Mouse (Mus musculus): ENCODE data around the gene Gm10073. TPM values are rescaled to one million over a fixed set of nuclear protein-coding genes. Genes with fewer than 3 reads are reported as not detected.
A peak's percentile ranks its signal among the peaks of the same experiment; 100 is the strongest.
"Not testable (repeated sequence)": the region's sequence is repeated elsewhere in the genome, so short reads cannot be mapped to it uniquely, and the experiment has no call there.

The Gm10073 gene
- polyA plus RNA-seq, 1 experiment from 2014 or later = 5.9 TPM

- WGBS = 92% methylated on average over 1 of the region's 1 CpGs
- ATAC-seq (replicated peaks; ENCODE audit: low FRiP score); H3K27me3 ChIP-seq (ENCODE audit: control insufficient read depth, insufficient read depth, low read length); H3K4me2 ChIP-seq (ENCODE audit: low read depth, low read length, severe bottlenecking); H3K4me1 ChIP-seq (replicated peaks; ENCODE audit: control insufficient read depth, insufficient read depth, low read length); H3K9ac ChIP-seq (ENCODE audit: low read length); H3K27ac ChIP-seq (ENCODE audit: low read depth, low read length); H3K4me3 ChIP-seq (ENCODE audit: low read depth, low read length); H3K36me3 ChIP-seq (ENCODE audit: control insufficient read depth, insufficient read depth, low read length); H3K9me3 ChIP-seq (ENCODE audit: control insufficient read depth, low read length); DNase-seq (ENCODE audit: low spot score): not testable (repeated sequence)
These were observed 1.1 kb downstream of the Gm10073 start for GRCm38 (mm10) chr8:106572175-106572574.

- Histone ChIP-seq H3K4me3 (ENCODE audit: low read depth, low read length) (no peak overlapping the region), H3K4me2 (ENCODE audit: low read depth, low read length, severe bottlenecking) (no peak overlapping the region), H3K36me3 (ENCODE audit: control insufficient read depth, insufficient read depth, low read length) (no peaks in the 10 kb centered on the region), H3K27me3 (ENCODE audit: control insufficient read depth, insufficient read depth, low read length) (no peaks in the 10 kb centered on the region), H3K27ac (ENCODE audit: low read depth, low read length) (no peak overlapping the region), H3K9ac (ENCODE audit: low read length) (no peak overlapping the region), H3K4me1 (replicated peaks; ENCODE audit: control insufficient read depth, insufficient read depth, low read length) (no peaks in the 10 kb centered on the region), H3K9me3 (ENCODE audit: control insufficient read depth, low read length) (no peaks in the 10 kb centered on the region)
- 89% methylated on average over 5 of the region's 5 CpGs for WGBS
- DNase-seq (ENCODE audit: low spot score) (no peak), ATAC-seq (replicated peaks; ENCODE audit: low FRiP score) (no peak)
These were observed 1.6 kb downstream of the Gm10073 start for GRCm38 (mm10) chr8:106571551-106572172.

GRCm38 (mm10) chr8:106570386-106570785 is 2.9 kb downstream of the Gm10073 start:
- DNase-seq (ENCODE audit: low spot score) (no peak), ATAC-seq (replicated peaks; ENCODE audit: low FRiP score) (no peak)
- no peak overlapping the region for H3K4me2 ChIP-seq (ENCODE audit: low read depth, low read length, severe bottlenecking)
- no peak overlapping the region for H3K9ac ChIP-seq (ENCODE audit: low read length)
- H3K27ac ChIP-seq (ENCODE audit: low read depth, low read length) = no peak overlapping the region
- no peaks in the 10 kb centered on the region for H3K27me3 ChIP-seq (ENCODE audit: control insufficient read depth, insufficient read depth, low read length)
- no peaks in the 10 kb centered on the region for H3K36me3 ChIP-seq (ENCODE audit: control insufficient read depth, insufficient read depth, low read length)
- H3K9me3 ChIP-seq (ENCODE audit: control insufficient read depth, low read length) = no peaks in the 10 kb centered on the region
- 83% methylated on average over 4 of the region's 4 CpGs for WGBS
- no peaks in the 10 kb centered on the region for H3K4me1 ChIP-seq (replicated peaks; ENCODE audit: control insufficient read depth, insufficient read depth, low read length)
- H3K4me3 ChIP-seq (ENCODE audit: low read depth, low read length) = no peak overlapping the region

- Histone ChIP-seq H3K9me3 (ENCODE audit: control insufficient read depth, low read length) (no peaks in the 10 kb centered on the region), H3K9ac (ENCODE audit: low read length) (no peak overlapping the region), H3K4me3 (ENCODE audit: low read depth, low read length) (no peak overlapping the region), H3K4me1 (replicated peaks; ENCODE audit: control insufficient read depth, insufficient read depth, low read length) (no peaks in the 10 kb centered on the region), H3K4me2 (ENCODE audit: low read depth, low read length, severe bottlenecking) (no peak overlapping the region), H3K27me3 (ENCODE audit: control insufficient read depth, insufficient read depth, low read length) (no peaks in the 10 kb centered on the region), H3K27ac (ENCODE audit: low read depth, low read length) (no peak overlapping the region), H3K36me3 (ENCODE audit: control insufficient read depth, insufficient read depth, low read length) (no peaks in the 10 kb centered on the region)
- 54% methylated on average over 7 of the region's 7 CpGs for WGBS
- ATAC-seq (replicated peaks; ENCODE audit: low FRiP score) (no peak), DNase-seq (ENCODE audit: low spot score) (no peak)
These were observed 4.3 kb downstream of the Gm10073 start for GRCm38 (mm10) chr8:106569006-106569405.

GRCm38 (mm10) chr8:106563691-106564182 is 9.5 kb downstream of the Gm10073 start:
- whole genome bisulfite sequencing = 80% methylated on average over 3 of the region's 3 CpGs
- no peak for DNase-seq (ENCODE audit: low spot score)
- Histone ChIP-seq H3K4me2 (ENCODE audit: low read depth, low read length, severe bottlenecking) (no peak overlapping the region), H3K27ac (ENCODE audit: low read depth, low read length) (no peak overlapping the region), H3K4me1 (replicated peaks; ENCODE audit: control insufficient read depth, insufficient read depth, low read length) (no peaks in the 10 kb centered on the region), H3K27me3 (ENCODE audit: control insufficient read depth, insufficient read depth, low read length) (no peaks in the 10 kb centered on the region), H3K9me3 (ENCODE audit: control insufficient read depth, low read length) (no peaks in the 10 kb centered on the region), H3K36me3 (ENCODE audit: control insufficient read depth, insufficient read depth, low read length) (no peaks in the 10 kb centered on the region), H3K9ac (ENCODE audit: low read length) (no peak overlapping the region), H3K4me3 (ENCODE audit: low read depth, low read length) (no peak overlapping the region)
- ATAC-seq (replicated peaks; ENCODE audit: low FRiP score) = no peak

GRCm38 (mm10) chr8:106561097-106561865 is 12.0 kb downstream of the Gm10073 start:
- DNase-seq (ENCODE audit: low spot score) = peak; percentile 75
- Histone ChIP-seq H3K4me1 (replicated peaks; ENCODE audit: control insufficient read depth, insufficient read depth, low read length) (no peaks in the 10 kb centered on the region), H3K9me3 (ENCODE audit: control insufficient read depth, low read length) (peaks cover 6% of the 10 kb centered on the region), H3K36me3 (ENCODE audit: control insufficient read depth, insufficient read depth, low read length) (no peaks in the 10 kb centered on the region), H3K27me3 (ENCODE audit: control insufficient read depth, insufficient read depth, low read length) (no peaks in the 10 kb centered on the region), H3K4me3 (ENCODE audit: low read depth, low read length) (no peak overlapping the region), H3K27ac (ENCODE audit: low read depth, low read length) (no peak overlapping the region), H3K9ac (ENCODE audit: low read length) (no peak overlapping the region), H3K4me2 (ENCODE audit: low read depth, low read length, severe bottlenecking) (no peak overlapping the region)
- no peak for ATAC-seq (replicated peaks; ENCODE audit: low FRiP score)
- 32% methylated on average over 21 of the region's 21 CpGs for WGBS

GRCm38 (mm10) chr8:106559844-106560243 is 13.4 kb downstream of the Gm10073 start:
- peaks cover 6% of the 10 kb centered on the region for H3K9me3 ChIP-seq (ENCODE audit: control insufficient read depth, low read length)
- WGBS = 75% methylated on average over 9 of the region's 9 CpGs
- no peaks in the 10 kb centered on the region for H3K27me3 ChIP-seq (ENCODE audit: control insufficient read depth, insufficient read depth, low read length)
- no peak overlapping the region for H3K4me2 ChIP-seq (ENCODE audit: low read depth, low read length, severe bottlenecking)
- H3K27ac ChIP-seq (ENCODE audit: low read depth, low read length) = no peak overlapping the region
- no peaks in the 10 kb centered on the region for H3K36me3 ChIP-seq (ENCODE audit: control insufficient read depth, insufficient read depth, low read length)
- DNase-seq (ENCODE audit: low spot score) (no peak), ATAC-seq (replicated peaks; ENCODE audit: low FRiP score) (no peak)
- H3K4me1 ChIP-seq (replicated peaks; ENCODE audit: control insufficient read depth, insufficient read depth, low read length) = no peaks in the 10 kb centered on the region
- H3K4me3 ChIP-seq (ENCODE audit: low read depth, low read length) = no peak overlapping the region
- H3K9ac ChIP-seq (ENCODE audit: low read length) = no peak overlapping the region

GRCm38 (mm10) chr8:106556068-106556645 is 17.1 kb downstream of the Gm10073 start:
- peaks cover 6% of the 10 kb centered on the region for H3K9me3 ChIP-seq (ENCODE audit: control insufficient read depth, low read length)
- no peak for ATAC-seq (replicated peaks; ENCODE audit: low FRiP score)
- WGBS = 81% methylated on average over 6 of the region's 7 CpGs

More at GRCm38 (mm10) chr8:106556068-106556645, 17.1 kb downstream of the Gm10073 start:
- H3K27me3 ChIP-seq (ENCODE audit: control insufficient read depth, insufficient read depth, low read length) = no peaks in the 10 kb centered on the region
- H3K4me2 ChIP-seq (ENCODE audit: low read depth, low read length, severe bottlenecking) = no peak overlapping the region
- no peak for DNase-seq (ENCODE audit: low spot score)
- no peaks in the 10 kb centered on the region for H3K4me1 ChIP-seq (replicated peaks; ENCODE audit: control insufficient read depth, insufficient read depth, low read length)
- H3K4me3 ChIP-seq (ENCODE audit: low read depth, low read length) = no peak overlapping the region
- no peaks in the 10 kb centered on the region for H3K36me3 ChIP-seq (ENCODE audit: control insufficient read depth, insufficient read depth, low read length)
- no peak overlapping the region for H3K27ac ChIP-seq (ENCODE audit: low read depth, low read length)
- H3K9ac ChIP-seq (ENCODE audit: low read length) = no peak overlapping the region

Data from forebrain, embryonic 11.5 days (tissue).